Mouse (Mus musculus) CD4-positive, CD25-positive, alpha-beta regulatory T cell, adult 2 months (primary cell): ENCODE data around the gene Hist1h2be.
"Not testable (repeated sequence)": the region's sequence is repeated elsewhere in the genome, so short reads cannot be mapped to it uniquely, and the experiment has no call there.

Experiments
- DNase-seq: peaks from one replicate; pipeline ENCODE4 v3.0.0-alpha.2; 2012; ENCODE audit warnings: low read depth, low spot score

Gene Hist1h2be

DNA sequence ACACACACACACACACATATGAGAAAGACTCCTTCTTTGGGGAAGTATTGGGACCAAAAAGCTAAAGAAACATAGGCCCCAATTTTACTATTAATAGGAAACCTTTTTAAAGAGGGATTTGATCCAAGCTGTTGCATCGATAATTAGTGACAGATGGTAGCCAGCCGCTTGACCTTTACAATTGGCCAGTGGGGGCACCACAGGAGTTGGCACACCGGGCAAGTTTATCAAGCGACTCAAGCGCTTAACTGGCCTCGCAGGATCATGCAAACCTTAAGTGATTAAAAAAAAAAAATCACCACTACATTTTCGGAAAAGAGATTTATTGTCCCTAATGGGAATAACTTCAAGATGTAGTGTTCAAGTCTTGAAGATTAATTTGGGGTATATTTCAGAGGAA lies 28.3 kb downstream of the Hist1h2be start:
- no peak for DNase-seq

DNA sequence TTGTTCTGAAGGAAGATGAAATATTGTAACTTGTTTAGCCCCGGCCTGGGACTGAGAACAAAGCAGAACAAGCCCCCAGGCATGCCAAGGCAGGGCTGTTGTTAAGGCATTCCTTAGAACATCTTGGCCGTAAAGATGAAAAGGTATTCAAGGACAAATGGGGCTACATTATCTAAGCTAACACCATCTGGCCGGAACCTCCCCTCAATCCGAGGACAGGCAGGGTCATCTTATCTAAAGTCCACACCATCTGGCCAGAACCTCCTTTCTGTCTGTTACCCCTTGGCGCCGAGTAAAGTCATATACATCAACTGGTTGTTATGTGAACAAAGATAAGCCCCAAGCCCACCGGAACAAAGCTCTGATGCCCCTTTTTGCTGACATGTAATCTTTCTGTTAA lies 29.0 kb downstream of the Hist1h2be start:
- DNase-seq, result not testable (repeated sequence)

DNA sequence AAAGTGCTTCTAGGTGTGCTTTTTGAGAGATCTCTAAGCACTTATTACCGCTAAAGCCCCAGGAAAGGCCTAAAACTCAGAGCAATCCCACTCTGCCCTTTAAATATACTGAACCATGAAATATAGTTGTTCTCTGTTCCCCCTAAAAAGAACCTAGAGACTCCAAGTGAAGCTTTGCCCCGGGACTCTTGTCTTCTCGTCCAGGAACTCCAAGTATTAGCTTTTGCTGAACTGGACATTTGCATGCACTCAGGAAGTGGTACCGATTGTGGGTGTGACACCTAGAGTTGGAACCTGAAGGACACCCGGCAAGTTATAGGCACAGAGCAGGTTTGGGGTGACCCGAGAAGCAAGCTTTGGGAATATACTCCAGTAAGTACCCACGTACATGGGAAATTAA lies 29.7 kb downstream of the Hist1h2be start:
- no peak for DNase-seq

DNA sequence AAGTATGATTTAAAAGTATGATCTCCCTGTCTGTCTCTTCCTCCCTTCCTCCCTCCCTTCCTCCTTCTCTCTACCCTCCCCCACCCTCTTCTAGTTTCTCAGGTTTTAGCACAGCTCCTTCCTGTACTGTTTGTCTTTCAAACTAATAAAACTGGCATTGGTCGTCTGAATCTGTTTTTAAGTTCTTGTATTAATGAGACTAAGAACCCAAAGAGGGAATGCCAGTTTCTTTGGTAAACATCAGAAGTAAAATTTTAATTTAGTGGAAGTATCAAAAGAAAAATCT lies 34.0 kb downstream of the Hist1h2be start:
- no peak for DNase-seq

DNA sequence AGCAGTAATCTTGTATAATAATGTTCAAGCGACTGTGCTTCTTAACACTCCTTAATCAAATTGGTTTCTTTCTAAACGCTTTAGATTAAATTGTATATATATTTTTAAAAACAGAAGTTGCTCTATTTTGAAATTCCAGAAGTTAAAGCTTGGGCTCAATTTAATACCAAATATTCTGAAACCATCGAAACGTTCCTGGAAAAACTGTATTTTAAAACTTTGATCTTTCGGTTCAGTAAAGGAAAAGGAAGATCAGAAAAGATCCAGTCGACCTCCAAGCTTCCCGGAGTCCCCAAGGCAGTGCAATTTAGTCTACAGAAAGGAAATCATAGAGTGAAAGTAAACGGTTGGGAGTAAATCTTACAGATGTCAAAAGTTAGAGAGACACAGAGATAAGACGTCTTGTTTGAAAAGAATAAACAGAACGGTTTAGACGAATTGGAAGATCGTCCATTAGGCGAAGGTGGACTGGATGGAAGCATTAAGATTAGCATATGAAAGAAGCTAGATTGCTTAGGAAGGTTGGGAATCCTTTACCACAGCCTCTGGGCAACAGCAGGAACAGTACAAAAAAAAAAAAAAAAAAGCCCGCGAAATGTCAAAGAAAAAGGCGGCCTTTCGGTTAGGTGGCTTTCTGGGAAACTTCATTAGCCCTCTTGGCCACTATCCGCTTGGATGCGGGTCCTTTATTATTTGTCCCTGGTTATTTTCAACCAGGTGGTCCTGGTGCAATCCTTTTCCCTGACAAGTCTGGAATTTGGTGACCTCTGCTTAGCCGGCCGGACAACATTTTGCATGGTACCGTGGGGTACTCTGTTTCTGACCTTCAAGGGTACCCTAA lies 34.6 kb downstream of the Hist1h2be start:
- DNase-seq, result no peak

DNA sequence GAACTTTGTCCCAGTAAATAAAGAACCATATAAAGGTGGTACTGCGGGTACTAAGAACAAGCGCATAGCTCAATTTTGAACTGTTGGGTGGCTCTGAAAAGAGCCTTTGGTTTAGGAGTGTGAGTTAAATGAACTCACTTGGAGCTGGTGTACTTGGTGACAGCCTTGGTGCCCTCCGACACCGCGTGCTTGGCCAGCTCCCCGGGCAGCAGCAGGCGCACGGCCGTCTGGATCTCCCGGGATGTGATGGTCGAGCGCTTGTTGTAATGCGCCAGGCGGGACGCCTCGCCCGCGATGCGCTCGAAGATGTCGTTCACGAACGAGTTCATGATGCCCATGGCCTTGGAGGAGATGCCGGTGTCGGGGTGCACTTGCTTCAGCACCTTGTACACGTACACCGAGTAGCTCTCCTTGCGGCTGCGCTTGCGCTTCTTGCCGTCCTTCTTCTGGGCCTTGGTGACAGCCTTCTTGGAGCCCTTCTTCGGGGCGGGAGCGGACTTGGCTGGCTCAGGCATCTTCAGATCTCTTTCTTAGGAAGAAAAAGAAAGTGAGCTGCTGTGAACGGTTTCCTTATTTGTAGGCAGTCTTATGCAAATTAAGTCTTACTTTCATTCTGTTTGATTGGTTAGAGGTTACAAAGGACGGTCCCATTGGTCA lies 35.4 kb downstream of the Hist1h2be start:
- DNase-seq, result peak; percentile 88

DNA sequence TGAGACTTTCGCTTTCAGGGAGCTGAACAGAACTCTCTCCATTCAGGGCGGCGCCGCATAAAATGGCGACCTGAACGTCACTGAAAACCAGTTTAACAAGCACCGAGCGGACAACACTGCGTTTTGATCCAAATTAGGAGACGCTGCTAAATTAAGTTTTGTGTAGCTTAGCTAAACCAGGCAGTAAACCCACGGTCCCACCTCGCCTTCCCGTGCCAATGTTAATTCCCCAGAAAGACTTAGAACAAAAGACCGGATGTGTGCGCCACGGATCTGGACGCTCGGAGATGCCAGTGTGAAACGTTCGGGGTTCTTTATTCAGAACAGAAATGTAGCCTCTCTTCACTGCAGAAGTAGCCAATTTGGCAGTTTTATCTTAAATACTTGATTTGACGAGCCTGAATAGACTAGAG lies 35.9 kb downstream of the Hist1h2be start:
- peak; percentile 84 for DNase-seq

DNA sequence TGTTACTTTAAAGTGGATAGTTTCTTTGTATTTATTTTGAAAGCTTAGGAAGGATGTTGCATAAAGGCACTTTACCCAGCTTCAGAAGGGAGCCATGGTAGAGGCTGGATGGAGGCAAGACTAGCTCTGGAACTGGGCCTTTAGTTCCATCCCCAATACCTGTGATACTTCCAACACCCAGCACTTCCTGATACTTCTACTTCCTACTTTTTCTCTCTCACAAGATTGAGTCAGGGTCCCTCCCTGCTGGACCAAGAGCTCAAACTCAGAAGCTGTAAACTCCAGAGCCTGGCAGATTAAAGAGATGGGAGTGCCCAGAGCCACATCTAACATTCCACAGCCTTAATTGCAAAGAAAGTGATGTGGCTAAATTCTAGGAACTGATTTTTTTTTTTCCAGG lies 36.6 kb downstream of the Hist1h2be start:
- DNase-seq, result no peak

DNA sequence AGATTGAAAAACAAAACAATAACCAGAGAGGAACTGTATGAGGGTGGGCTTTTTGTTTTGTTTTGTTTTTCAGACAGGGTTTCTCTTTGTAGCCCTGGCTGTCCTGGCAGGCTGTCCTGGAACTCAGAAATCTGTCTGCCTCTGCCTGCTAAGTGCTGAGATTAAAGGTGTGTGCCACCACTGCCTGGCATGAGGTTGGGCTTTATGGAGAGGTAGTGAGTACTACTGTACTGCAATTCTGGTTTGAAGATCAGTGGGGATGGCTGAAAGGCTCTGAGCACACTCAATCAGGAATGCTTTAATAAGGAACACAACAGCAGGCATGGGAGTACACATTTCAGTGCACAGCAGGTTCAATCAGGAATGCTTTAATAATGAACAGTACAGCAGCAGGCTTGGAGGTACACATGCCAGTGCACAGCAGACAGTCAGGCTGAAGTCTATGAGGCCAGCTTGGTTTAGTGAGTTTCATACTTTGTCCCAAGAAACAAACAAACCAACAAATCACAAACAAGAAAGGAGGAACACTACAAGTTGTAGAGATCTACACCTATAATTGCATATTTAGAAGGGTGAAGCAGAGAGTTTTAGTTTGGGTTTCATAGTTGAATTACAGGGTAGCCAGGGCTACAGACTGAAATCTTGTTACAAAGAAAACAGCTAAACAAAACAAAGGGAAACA lies 37.4 kb downstream of the Hist1h2be start:
- DNase-seq, result no peak

DNA sequence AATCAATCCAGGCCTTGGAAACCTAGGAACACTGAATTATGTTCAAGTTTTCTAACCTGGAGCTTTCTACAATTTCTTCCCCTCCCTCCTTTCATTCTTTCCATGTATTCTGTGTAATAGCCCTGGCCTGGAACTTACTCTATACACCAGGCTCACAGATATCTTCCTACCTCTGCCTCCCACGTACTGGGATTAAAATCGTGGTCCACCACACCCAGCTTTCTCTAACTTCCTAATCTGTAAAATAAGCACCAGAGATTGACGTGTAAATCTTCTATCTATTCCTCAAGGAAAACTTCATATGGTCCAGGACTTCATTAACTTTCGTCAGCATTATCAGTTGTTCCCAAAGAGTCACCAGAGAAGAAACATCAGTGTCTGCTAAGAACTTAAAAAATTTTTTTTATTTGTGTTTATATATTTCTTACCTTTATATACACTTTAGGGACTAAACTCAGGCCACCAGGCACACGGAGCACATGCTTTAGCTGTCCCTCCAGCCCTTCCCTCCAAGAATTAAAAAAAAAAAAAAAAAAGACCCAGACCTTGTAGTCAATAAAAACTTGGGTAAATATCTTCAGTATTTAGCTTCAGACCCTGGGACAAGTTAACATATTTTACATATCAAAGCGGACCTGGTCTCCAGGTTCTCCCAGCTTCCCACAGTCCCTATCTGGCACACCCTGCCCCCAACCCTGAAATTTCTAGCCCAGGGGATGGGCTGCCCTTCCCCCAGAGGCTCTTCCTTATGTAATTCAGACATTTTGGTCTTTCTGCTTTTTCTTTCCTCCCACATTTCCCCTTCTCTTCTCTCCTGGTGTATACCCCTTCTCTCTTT lies 38.5 kb downstream of the Hist1h2be start:
- DNase-seq, result no peak

DNA sequence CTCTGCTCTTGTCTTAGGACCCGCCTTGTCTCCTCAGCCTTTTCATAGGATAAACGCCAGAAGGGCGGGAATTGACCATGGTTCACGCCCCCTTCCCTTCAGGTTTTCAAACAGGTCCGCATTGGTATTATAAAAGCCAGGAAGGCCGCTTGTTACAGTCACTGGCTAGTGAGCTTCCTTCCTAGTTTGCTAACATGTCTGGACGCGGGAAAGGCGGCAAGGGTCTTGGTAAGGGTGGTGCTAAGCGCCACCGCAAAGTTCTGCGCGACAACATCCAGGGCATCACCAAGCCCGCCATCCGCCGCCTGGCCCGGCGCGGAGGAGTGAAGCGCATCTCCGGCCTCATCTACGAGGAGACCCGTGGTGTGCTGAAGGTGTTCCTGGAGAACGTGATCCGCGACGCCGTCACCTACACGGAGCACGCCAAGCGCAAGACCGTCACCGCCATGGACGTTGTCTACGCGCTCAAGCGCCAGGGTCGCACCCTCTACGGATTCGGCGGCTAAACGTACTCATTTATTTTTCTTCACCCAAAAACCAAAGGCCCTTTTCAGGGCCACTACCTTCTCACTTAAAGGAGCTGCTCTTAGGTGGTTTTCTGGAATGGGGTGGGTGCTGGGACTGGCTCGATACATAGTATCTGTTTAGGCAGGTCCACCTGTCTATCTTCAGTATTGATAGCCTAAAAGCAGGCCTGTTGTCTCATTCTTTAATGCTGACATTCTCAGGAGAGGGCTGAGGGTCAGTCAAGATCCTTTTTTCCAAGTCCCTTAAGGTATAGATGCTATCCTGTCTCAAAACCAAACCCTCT lies 39.3 kb downstream of the Hist1h2be start, which contains the start of gene Hist1h4d:
Gene Hist1h4d (plus strand): TSS at position 191 of the 811 bp plus-strand sequence.
- DNase-seq, result peak; percentile 93

DNA sequence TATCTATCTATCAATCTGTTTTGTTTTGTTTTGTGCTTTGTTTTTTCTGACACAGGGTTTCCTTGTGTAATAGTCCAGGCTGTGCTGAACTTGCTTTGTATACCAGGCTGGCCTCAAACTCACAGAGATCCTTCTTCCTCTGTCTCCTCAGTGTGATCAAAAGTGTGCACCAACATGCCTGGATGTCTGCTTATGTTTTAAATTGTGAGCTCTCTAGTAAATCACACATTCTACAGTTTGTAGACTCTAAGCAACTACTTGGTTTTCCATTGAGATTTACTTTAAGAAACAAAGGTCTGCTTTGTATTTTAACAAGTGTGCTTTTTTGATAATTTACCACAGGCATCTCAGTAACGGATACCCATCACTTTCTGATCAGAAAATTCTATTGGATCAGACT lies 43.1 kb downstream of the Hist1h2be start:
- no peak for DNase-seq

DNA sequence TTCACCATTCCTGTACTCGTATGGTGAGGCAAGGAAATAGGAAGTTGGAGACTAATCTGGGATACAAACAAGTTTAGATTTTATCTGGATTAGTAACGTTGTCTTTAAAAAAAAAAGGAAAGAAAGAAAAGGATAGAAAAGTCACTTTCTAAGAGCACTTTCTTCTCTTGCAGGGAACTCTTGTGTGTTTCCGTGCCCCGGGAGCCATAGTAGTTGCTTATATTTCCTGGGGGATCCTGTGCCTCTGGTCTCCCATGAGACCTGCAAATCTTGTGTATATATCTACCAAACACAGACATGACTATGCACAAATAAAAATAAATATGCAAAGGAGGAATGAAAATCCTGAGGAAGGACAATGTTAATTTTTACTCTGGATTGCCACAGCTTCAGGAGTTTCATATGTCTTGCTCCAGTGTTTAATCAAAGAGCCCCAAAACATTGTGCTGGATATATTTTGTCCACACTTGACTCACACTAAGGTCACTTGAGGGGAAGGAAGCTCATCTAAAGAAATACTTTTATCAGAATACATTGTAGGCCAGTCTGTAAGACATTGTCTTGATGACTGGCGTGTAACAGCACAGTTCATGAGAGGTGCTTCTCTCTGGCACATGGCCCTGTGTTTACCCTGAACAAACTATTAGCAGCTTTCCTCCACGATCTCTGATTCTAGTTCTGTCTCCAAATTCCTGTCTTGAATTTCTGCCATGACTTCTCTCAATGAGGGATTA lies 43.9 kb downstream of the Hist1h2be start:
- no peak for DNase-seq

DNA sequence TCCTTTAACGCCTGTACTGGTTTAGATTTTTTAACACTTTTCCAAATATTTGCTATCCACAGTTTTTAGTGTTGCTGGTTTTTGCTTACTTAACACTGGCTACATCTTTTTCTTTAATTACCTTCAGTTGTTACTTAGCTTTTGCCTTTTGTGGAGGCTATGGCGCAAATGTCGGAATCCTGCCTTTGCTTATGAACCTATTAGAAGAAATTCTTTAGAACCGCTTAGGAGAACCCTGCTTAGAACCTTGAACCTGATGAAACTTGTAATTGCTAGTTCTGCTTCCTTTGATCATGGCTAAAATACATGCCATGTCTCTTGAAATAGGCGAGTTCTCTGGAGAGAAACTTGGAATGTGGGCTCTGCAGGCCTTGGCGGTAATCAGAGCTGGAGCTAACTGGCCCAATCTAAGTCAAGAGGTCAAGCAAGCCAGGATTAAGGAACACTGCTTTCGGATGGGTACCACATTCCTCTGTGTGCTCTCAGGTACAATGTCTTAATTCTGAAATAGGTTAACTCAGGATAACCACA lies 44.5 kb downstream of the Hist1h2be start:
- DNase-seq, result no peak

DNA sequence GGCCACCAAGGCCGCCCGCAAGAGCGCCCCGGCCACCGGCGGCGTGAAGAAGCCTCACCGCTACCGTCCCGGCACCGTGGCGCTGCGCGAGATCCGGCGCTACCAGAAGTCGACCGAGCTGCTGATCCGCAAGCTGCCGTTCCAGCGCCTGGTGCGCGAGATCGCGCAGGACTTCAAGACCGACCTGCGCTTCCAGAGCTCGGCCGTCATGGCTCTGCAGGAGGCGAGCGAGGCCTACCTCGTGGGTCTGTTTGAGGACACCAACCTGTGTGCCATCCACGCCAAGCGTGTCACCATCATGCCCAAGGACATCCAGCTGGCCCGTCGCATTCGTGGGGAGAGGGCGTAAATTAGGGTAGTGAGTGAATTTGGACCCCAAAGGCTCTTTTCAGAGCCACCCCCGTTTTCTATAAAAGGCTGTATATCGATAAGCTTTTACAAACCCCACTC lies 45.0 kb downstream of the Hist1h2be start:
- not testable (repeated sequence) for DNase-seq

DNA sequence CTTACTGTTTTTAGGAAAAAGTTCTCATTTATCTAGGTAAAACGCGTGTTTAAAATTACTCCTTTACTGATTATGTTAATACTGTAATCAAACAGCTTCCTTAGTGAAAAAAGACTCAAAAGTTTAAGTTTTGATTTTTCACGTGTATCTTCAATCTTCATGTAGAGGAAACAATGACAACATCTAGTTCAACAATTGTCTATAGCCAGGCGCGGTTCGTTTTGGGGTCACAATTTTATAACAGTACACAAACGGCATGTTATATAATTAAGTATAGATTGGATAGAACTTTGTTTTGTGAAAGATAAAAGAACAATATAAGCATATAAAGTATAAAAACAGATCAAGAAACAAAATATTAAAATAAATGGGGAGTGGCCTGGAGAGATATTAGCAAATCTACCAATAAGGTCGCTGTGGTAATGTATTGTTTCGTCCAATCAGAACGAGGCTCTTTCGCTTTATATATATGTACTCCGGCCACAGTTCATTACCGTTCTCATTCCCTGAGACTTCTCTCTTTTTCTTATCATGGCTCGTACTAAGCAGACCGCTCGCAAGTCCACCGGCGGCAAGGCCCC lies 45.6 kb downstream of the Hist1h2be start, which contains the start of gene Hist1h3d:
Gene Hist1h3d (plus strand): TSS at position 493 of the 581 bp plus-strand sequence.
- DNase-seq, result peak; percentile 74

DNA sequence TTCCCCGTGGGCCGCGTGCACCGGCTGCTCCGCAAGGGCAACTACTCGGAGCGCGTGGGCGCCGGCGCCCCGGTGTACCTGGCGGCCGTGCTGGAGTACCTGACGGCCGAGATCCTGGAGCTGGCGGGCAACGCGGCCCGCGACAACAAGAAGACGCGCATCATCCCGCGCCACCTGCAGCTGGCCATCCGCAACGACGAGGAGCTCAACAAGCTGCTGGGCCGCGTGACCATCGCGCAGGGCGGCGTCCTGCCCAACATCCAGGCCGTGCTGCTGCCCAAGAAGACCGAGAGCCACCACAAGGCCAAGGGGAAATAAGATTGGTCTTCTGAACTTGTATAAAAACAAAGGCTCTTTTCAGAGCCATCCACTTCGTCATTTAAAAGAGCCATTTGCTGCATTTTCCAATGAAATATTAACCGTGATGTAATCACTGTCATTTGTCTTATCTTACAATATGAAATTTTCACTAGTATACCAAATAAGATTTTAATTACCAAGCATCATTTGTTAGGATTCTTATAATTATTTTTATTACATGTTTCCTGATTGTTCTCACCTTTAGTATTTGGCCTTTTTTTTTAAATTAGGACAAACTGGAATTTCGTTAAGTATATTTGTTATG lies 46.3 kb downstream of the Hist1h2be start:
- DNase-seq, result not testable (repeated sequence)

DNA sequence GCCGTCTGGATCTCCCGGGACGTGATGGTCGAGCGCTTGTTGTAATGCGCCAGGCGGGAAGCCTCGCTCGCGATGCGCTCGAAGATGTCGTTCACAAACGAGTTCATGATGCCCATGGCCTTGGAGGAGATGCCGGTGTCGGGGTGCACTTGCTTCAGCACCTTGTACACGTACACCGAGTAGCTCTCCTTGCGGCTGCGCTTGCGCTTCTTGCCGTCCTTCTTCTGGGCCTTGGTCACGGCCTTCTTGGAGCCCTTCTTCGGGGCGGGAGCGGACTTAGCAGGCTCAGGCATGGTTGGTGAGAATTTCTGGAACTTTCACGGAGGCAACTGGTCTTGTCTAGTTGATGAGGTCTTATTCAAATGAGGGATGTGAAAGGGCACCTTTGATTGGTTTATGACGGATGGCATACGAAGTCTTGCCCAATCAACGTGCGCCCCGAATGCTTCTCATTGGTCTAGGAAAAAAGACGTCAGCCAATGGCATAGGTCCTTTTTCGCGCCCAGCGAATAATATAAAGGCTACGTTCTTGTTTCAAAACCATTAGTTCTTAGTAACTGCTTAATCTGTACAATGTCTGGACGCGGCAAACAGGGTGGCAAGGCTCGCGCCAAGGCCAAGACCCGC lies 46.9 kb downstream of the Hist1h2be start, which contains the start of the genes Hist1h2bf and Hist1h2ad:
Gene Hist1h2bf (minus strand): TSS at position 299 of the 627 bp plus-strand sequence.
Gene Hist1h2ad (plus strand): TSS at position 484 of the 627 bp plus-strand sequence.
- DNase-seq, result peak; percentile 95
